ENCODE assay signal across 8 mouse cellular contexts in genomic region chr12:55154559-55155448, GRCm38 (mm10). TPM values are rescaled to one million over a fixed set of nuclear protein-coding genes. Genes with fewer than 3 reads are reported as not detected.
DNase-seq lines count a peak whose midpoint lies in the region; ATAC-seq and TF ChIP-seq lines count a peak whose summit lies in the region.
"Not testable (repeated sequence)": the region's sequence is repeated elsewhere in the genome, so short reads cannot be mapped to it uniquely, and the experiment has no call there.

Gene Srp54b (plus strand): TSS chr12:55155104.

- H3K27me3 ChIP-seq in embryonic facial prominence, embryonic 10.5 days (replicated peaks; ENCODE audit: low read depth, poor library complexity, severe bottlenecking); kidney, embryonic 14.5 days (ENCODE audit: control insufficient read depth, insufficient read depth, low read length); limb, embryonic 10.5 days (ENCODE audit: low read depth, poor library complexity, severe bottlenecking); megakaryocyte, embryonic 14.5 days (replicated peaks); small intestine, adult 2 months (ENCODE audit: control insufficient read depth, insufficient read depth, low read length): not testable (repeated sequence)

- not testable (repeated sequence) for H3K4me1 ChIP-seq in ES-E14 (ENCODE audit: control insufficient read depth in 2 of 2, insufficient read depth in 2 of 2, low read length in 2 of 2, poor library complexity in 1 of 2); embryonic facial prominence, embryonic 10.5 days; kidney, embryonic 14.5 days (ENCODE audit: control insufficient read depth, insufficient read depth, low read length); limb, embryonic 10.5 days; megakaryocyte, embryonic 14.5 days; small intestine, adult 2 months (ENCODE audit: control insufficient read depth, insufficient read depth, insufficient read length, low read length)

- not testable (repeated sequence) for TF ChIP-seq POLR2A in small intestine, adult 2 months (IDR thresholded peaks at IDR 0.05; ENCODE audit: low read depth, low read length)

- H3K36me3 ChIP-seq in ES-E14 (ENCODE audit: control insufficient read depth, insufficient read depth, low read length, poor library complexity, severe bottlenecking); embryonic facial prominence, embryonic 10.5 days (replicated peaks); kidney, embryonic 14.5 days (ENCODE audit: control insufficient read depth, insufficient read depth, low read length); limb, embryonic 10.5 days; megakaryocyte, embryonic 14.5 days (replicated peaks; ENCODE audit: low read length); small intestine, adult 2 months (ENCODE audit: control insufficient read depth, insufficient read depth, low read length): not testable (repeated sequence)

- peak; percentile 98 for ATAC-seq in kidney, embryonic 14.5 days (ENCODE audit: low FRiP score, low TSS enrichment)

- in situ Hi-C loops in ES-E14 (cut with MboI; ENCODE audit: low sequenced_read_pairs in 2 of 2, unreplicated experiment in 2 of 2) = not testable (repeated sequence)

- not testable (repeated sequence) for H3K27ac ChIP-seq in ES-E14 (ENCODE audit: insufficient read depth, low read depth, low read length, poor library complexity, severe bottlenecking); embryonic facial prominence, embryonic 10.5 days (replicated peaks); kidney, embryonic 14.5 days (ENCODE audit: low read depth, low read length); limb, embryonic 10.5 days; small intestine, adult 2 months (ENCODE audit: insufficient read depth, low read depth, low read length)
- H3K27ac ChIP-seq in gastrocnemius, adult 2 months = peak within 1 kb of the TSS; percentile 74

- H3K4me2 ChIP-seq in kidney, embryonic 14.5 days (replicated peaks; ENCODE audit: low read depth, low read length) = not testable (repeated sequence)

- intact Hi-C loops in gastrocnemius, adult 2 months (cut with DNase I); heart, postnatal 10 days (cut with DNase I): not testable (repeated sequence)

- not testable (repeated sequence) for H3K4me3 ChIP-seq in ES-E14 (ENCODE audit: insufficient read depth in 1 of 2, low read depth in 1 of 2, low read length in 2 of 2, poor library complexity in 1 of 2, severe bottlenecking in 1 of 2); kidney, embryonic 14.5 days (ENCODE audit: low read length); megakaryocyte, embryonic 14.5 days (replicated peaks)
- peak within 1 kb of the TSS; percentile 48 for H3K4me3 ChIP-seq in embryonic facial prominence, embryonic 10.5 days
- peak within 1 kb of the TSS; percentile 68 for H3K4me3 ChIP-seq in gastrocnemius, adult 2 months
- H3K4me3 ChIP-seq in limb, embryonic 10.5 days = peak within 1 kb of the TSS; percentile 35; the same call in 1 of the 2 replicates
- peak within 1 kb of the TSS; percentile 50 for H3K4me3 ChIP-seq in small intestine, adult 2 months (ENCODE audit: low read depth, low read length)

- H3K9ac ChIP-seq in ES-E14 (ENCODE audit: insufficient read depth, low read depth, low read length, poor library complexity, severe bottlenecking); kidney, embryonic 14.5 days (ENCODE audit: low read depth, low read length): not testable (repeated sequence)

- no CpG with 5 or more reads among the region's 57 CpGs for WGBS in embryonic facial prominence, embryonic 10.5 days
- WGBS in kidney, embryonic 14.5 days = no CpG with 5 or more reads among the region's 57 CpGs
- no CpG with 5 or more reads among the region's 57 CpGs for WGBS in limb, embryonic 10.5 days
- no CpG with 5 or more reads among the region's 57 CpGs for WGBS in small intestine, adult 2 months

- not testable (repeated sequence) for DNase-seq in ES-E14 (ENCODE audit: low read depth, low spot score); embryonic facial prominence, embryonic 10.5 days (ENCODE audit: low spot score); gastrocnemius, adult 2 months; heart, postnatal 10 days; limb, embryonic 10.5 days (ENCODE audit: low spot score)

- not testable (repeated sequence) for TF ChIP-seq CTCF in gastrocnemius, adult 2 months (IDR thresholded peaks at IDR 0.05); small intestine, adult 2 months (IDR thresholded peaks at IDR 0.05; ENCODE audit: extremely low read depth, insufficient read length, insufficient replicate concordance, low read depth, low read length)

- not testable (repeated sequence) for H3K9me3 ChIP-seq in ES-E14 (ENCODE audit: control insufficient read depth, insufficient read depth, low read depth, low read length); embryonic facial prominence, embryonic 10.5 days; kidney, embryonic 14.5 days (ENCODE audit: control insufficient read depth, low read length); limb, embryonic 10.5 days (replicated peaks); megakaryocyte, embryonic 14.5 days

RNA-seq across cellular contexts. Expression of gene Srp54b, which starts in this region (rescaled TPM):
- 14.4 and 14.7 TPM in 2 replicates for total RNA-seq in ES-E14 (2012; rRNA removed)
- polyA plus RNA-seq in embryonic facial prominence, embryonic 10.5 days (2016; fragmentation: Nextera tagmentation; extraction: Ambion mirVana) = 40.9 and 46.3 TPM in 2 replicates
- total RNA-seq in gastrocnemius, adult 2 months (2021) = 10 to 100 TPM; 32.1 to 37.5 TPM
- total RNA-seq in heart, postnatal 10 days (2021) = 10 to 100 TPM; 35.3 to 38.0 TPM
- polyA plus RNA-seq in kidney, embryonic 14.5 days (2014; fragmentation: Nextera tagmentation; extraction: Ambion mirVana) = 51.5 and 56.7 TPM in 2 replicates
- 39.9 and 47.9 TPM in 2 replicates for polyA plus RNA-seq in limb, embryonic 10.5 days (2016; fragmentation: Nextera tagmentation; extraction: Ambion mirVana)
- polyA plus RNA-seq in megakaryocyte, embryonic 14.5 days (2012; ENCODE audit: insufficient read depth, low replicate concordance) = 15.5 and 29.4 TPM in 2 replicates
- 3.6 and 9.7 TPM in 2 replicates for polyA plus RNA-seq in small intestine, adult 2 months (2012; rRNA removed)
